Mouse (Mus musculus) heart, postnatal 10 days (tissue): Measurements from ENCODE around the gene Shisa9. TPM values are rescaled to one million over a fixed set of nuclear protein-coding genes. Genes with fewer than 3 reads are reported as not detected.
A peak's percentile ranks its signal among the peaks of the same experiment; 100 is the strongest.

Experiments
- DNase-seq, 2 experiments: peaks; one replicate each; pipeline ENCODE4 v3.0.0; 2021
- intact Hi-C: fragments of 180-260 bp; cut with DNase I; formaldehyde crosslinking; loops from one replicate; pipeline ENCODE4 v1.15.1; 2025
- total RNA-seq, 2 experiments: library from RNA; stranded (reverse); gene quantifications; 2 replicates each; pipeline ENCODE4 v1.2.3; 2021

The Shisa9 gene
- total RNA-seq, 2 experiments from 2014 or later = 0.05 TPM; not detected in 1

- intact Hi-C loops = no loop called here
- peak; percentile 67 to 78 for DNase-seq
Measured at GRCm38 (mm10) chr16:12040935-12041334, 57.0 kb downstream of the Shisa9 start.

- intact Hi-C loops = no loop called here
- no peak for DNase-seq
Measured at GRCm38 (mm10) chr16:12052051-12052450, 68.1 kb downstream of the Shisa9 start.

- intact Hi-C loops = no loop called here
- DNase-seq = peak; percentile 11 to 27
Measured at GRCm38 (mm10) chr16:12072573-12072972, 88.7 kb downstream of the Shisa9 start.

GRCm38 (mm10) chr16:12076270-12076669, 92.4 kb downstream of the Shisa9 start:
- peak; percentile 11 to 12 for DNase-seq
- intact Hi-C loops = no loop called here

GRCm38 (mm10) chr16:12076700-12077099, 92.8 kb downstream of the Shisa9 start:
- intact Hi-C loops = no loop called here
- DNase-seq = no peak

- no peak for DNase-seq
- intact Hi-C loops = no loop called here
Measured at GRCm38 (mm10) chr16:12083082-12083481, 99.2 kb downstream of the Shisa9 start.

GRCm38 (mm10) chr16:12090604-12091235, 106.8 kb downstream of the Shisa9 start:
- no peak for DNase-seq
- intact Hi-C loops = no loop called here

GRCm38 (mm10) chr16:12093253-12093652, 109.3 kb downstream of the Shisa9 start:
- no peak for DNase-seq
- intact Hi-C loops = no loop called here

GRCm38 (mm10) chr16:12094784-12095315, 110.9 kb downstream of the Shisa9 start:
- no peak for DNase-seq

GRCm38 (mm10) chr16:12095365-12095764, 111.5 kb downstream of the Shisa9 start:
- intact Hi-C loops = no loop called here
- no peak for DNase-seq

More at GRCm38 (mm10) chr16:12094784-12095315, 110.9 kb downstream of the Shisa9 start:
- intact Hi-C loops = no loop called here

GRCm38 (mm10) chr16:12108436-12108835, 124.5 kb downstream of the Shisa9 start:
- intact Hi-C loops = no loop called here
- DNase-seq = no peak

GRCm38 (mm10) chr16:12110851-12111437, 127.0 kb downstream of the Shisa9 start:
- no peak for DNase-seq

GRCm38 (mm10) chr16:12114396-12114795, 130.5 kb downstream of the Shisa9 start:
- intact Hi-C loops = no loop called here
- DNase-seq = peak; percentile 34 to 42

More at GRCm38 (mm10) chr16:12110851-12111437, 127.0 kb downstream of the Shisa9 start:
- intact Hi-C loops = no loop called here

- no peak for DNase-seq
- intact Hi-C loops = no loop called here
Measured at GRCm38 (mm10) chr16:12115040-12115856, 131.3 kb downstream of the Shisa9 start.

- intact Hi-C loops = no loop called here
- DNase-seq = no peak
Measured at GRCm38 (mm10) chr16:12116926-12117325, 133.0 kb downstream of the Shisa9 start.

GRCm38 (mm10) chr16:12119463-12119862, 135.6 kb downstream of the Shisa9 start:
- DNase-seq = no peak
- intact Hi-C loops = no loop called here

GRCm38 (mm10) chr16:12129782-12130181, 145.9 kb downstream of the Shisa9 start:
- intact Hi-C loops = no loop called here
- DNase-seq = peak in 1 of 2 experiments; percentile 3

GRCm38 (mm10) chr16:12146666-12147065, 162.8 kb downstream of the Shisa9 start:
- intact Hi-C loops = no loop called here
- DNase-seq = peak; percentile 33 to 37

- peak; percentile 3 to 9 for DNase-seq
- intact Hi-C loops = no loop called here
Measured at GRCm38 (mm10) chr16:12151986-12152385, 168.1 kb downstream of the Shisa9 start.

GRCm38 (mm10) chr16:12154476-12154875, 170.6 kb downstream of the Shisa9 start:
- intact Hi-C loops = no loop called here

GRCm38 (mm10) chr16:12173482-12174041, 189.6 kb downstream of the Shisa9 start:
- no peak for DNase-seq
- intact Hi-C loops = no loop called here

More at GRCm38 (mm10) chr16:12154476-12154875, 170.6 kb downstream of the Shisa9 start:
- peak; percentile 4 to 13 for DNase-seq
